Mouse (Mus musculus): ENCODE measurements around the gene 2300009A05Rik. TPM values are rescaled to one million over a fixed set of nuclear protein-coding genes. Genes with fewer than 3 reads are reported as not detected.

2300009A05Rik gene
- 63.3 and 69.7 TPM in 2 replicates for polyA plus RNA-seq (2015; fragmentation: Nextera tagmentation; extraction: Ambion mirVana)

GRCm38 (mm10) chr9:63398611-63399462, at the start of gene 2300009A05Rik:
Gene 2300009A05Rik (minus strand): TSS chr9:63399246.
- under 1% methylated on average over 67 of the region's 74 CpGs for WGBS
- peak; percentile 97 for ATAC-seq

GRCm38 (mm10) chr9:63443695-63444094, 44.6 kb upstream of the 2300009A05Rik start:
- no peak overlapping the region for H3K4me2 ChIP-seq (ENCODE audit: low read length)
- no peak for ATAC-seq
- no peaks in the 10 kb centered on the region for H3K9me3 ChIP-seq (ENCODE audit: control insufficient read depth, low read length)
- H3K36me3 ChIP-seq (ENCODE audit: control insufficient read depth, insufficient read depth, low read length): no peaks in the 10 kb centered on the region
- no peak overlapping the region for H3K4me3 ChIP-seq (ENCODE audit: low read length)
- no peaks in the 10 kb centered on the region for H3K27me3 ChIP-seq (replicated peaks; ENCODE audit: control insufficient read depth, insufficient read depth, low read length)
- no peaks in the 10 kb centered on the region for H3K4me1 ChIP-seq (ENCODE audit: control insufficient read depth, insufficient read depth, low read depth, low read length)
- WGBS: 77% methylated on average over 6 of the region's 6 CpGs
- H3K27ac ChIP-seq (ENCODE audit: low read depth, low read length): no peak overlapping the region
- no peak overlapping the region for H3K9ac ChIP-seq (ENCODE audit: low read depth, low read length)

More at GRCm38 (mm10) chr9:63398611-63399462, at the start of gene 2300009A05Rik:
- H3K27ac ChIP-seq (ENCODE audit: low read depth, low read length): peak within 1 kb of the TSS; percentile 88
- no peaks in the 10 kb centered on the region for H3K9me3 ChIP-seq (ENCODE audit: control insufficient read depth, low read length)
- H3K36me3 ChIP-seq (ENCODE audit: control insufficient read depth, insufficient read depth, low read length): no peaks in the 10 kb centered on the region
- H3K4me3 ChIP-seq (ENCODE audit: low read length): peak within 1 kb of the TSS; percentile 98
- peak within 1 kb of the TSS; percentile 81 for H3K4me2 ChIP-seq (ENCODE audit: low read length)
- no peaks in the 10 kb centered on the region for H3K27me3 ChIP-seq (replicated peaks; ENCODE audit: control insufficient read depth, insufficient read depth, low read length)
- peaks cover 5% of the 10 kb centered on the region for H3K4me1 ChIP-seq (ENCODE audit: control insufficient read depth, insufficient read depth, low read depth, low read length)
- H3K9ac ChIP-seq (ENCODE audit: low read depth, low read length): peak within 1 kb of the TSS; percentile 91

- H3K4me3 ChIP-seq (ENCODE audit: low read length): no peak overlapping the region
- no peak for ATAC-seq
- no peak overlapping the region for H3K9ac ChIP-seq (ENCODE audit: low read depth, low read length)
- H3K9me3 ChIP-seq (ENCODE audit: control insufficient read depth, low read length): no peaks in the 10 kb centered on the region
- no peak overlapping the region for H3K4me2 ChIP-seq (ENCODE audit: low read length)
- H3K27ac ChIP-seq (ENCODE audit: low read depth, low read length): no peak overlapping the region
- H3K4me1 ChIP-seq (ENCODE audit: control insufficient read depth, insufficient read depth, low read depth, low read length): no peaks in the 10 kb centered on the region
- no peaks in the 10 kb centered on the region for H3K36me3 ChIP-seq (ENCODE audit: control insufficient read depth, insufficient read depth, low read length)
- no peaks in the 10 kb centered on the region for H3K27me3 ChIP-seq (replicated peaks; ENCODE audit: control insufficient read depth, insufficient read depth, low read length)
- WGBS: 75% methylated on average over 1 of the region's 1 CpGs
Measured at GRCm38 (mm10) chr9:63430652-63431051, 31.6 kb upstream of the 2300009A05Rik start.

- 70% methylated on average over 9 of the region's 9 CpGs for WGBS
- Histone ChIP-seq H3K4me2 (ENCODE audit: low read length) (no peak overlapping the region), H3K4me3 (ENCODE audit: low read length) (no peak overlapping the region), H3K36me3 (ENCODE audit: control insufficient read depth, insufficient read depth, low read length) (no peaks in the 10 kb centered on the region), H3K9ac (ENCODE audit: low read depth, low read length) (no peak overlapping the region), H3K9me3 (ENCODE audit: control insufficient read depth, low read length) (no peaks in the 10 kb centered on the region), H3K27ac (ENCODE audit: low read depth, low read length) (no peak overlapping the region), H3K27me3 (replicated peaks; ENCODE audit: control insufficient read depth, insufficient read depth, low read length) (no peaks in the 10 kb centered on the region), H3K4me1 (ENCODE audit: control insufficient read depth, insufficient read depth, low read depth, low read length) (no peaks in the 10 kb centered on the region; the same call in 1 of the 2 replicates)
- no peak for ATAC-seq
Measured at GRCm38 (mm10) chr9:63421096-63421736, 22.2 kb upstream of the 2300009A05Rik start.

GRCm38 (mm10) chr9:63420396-63420795, 21.4 kb upstream of the 2300009A05Rik start:
- no peak overlapping the region for H3K4me2 ChIP-seq (ENCODE audit: low read length)
- H3K36me3 ChIP-seq (ENCODE audit: control insufficient read depth, insufficient read depth, low read length): no peaks in the 10 kb centered on the region
- H3K27ac ChIP-seq (ENCODE audit: low read depth, low read length): no peak overlapping the region
- H3K4me1 ChIP-seq (ENCODE audit: control insufficient read depth, insufficient read depth, low read depth, low read length): no peaks in the 10 kb centered on the region; the same call in 1 of the 2 replicates
- no peaks in the 10 kb centered on the region for H3K27me3 ChIP-seq (replicated peaks; ENCODE audit: control insufficient read depth, insufficient read depth, low read length)
- H3K9ac ChIP-seq (ENCODE audit: low read depth, low read length): no peak overlapping the region; the same call in 1 of the 2 replicates
- WGBS: 14% methylated on average over 6 of the region's 6 CpGs
- peak; percentile 56; the same call in 1 of the 2 replicates for ATAC-seq
- no peaks in the 10 kb centered on the region for H3K9me3 ChIP-seq (ENCODE audit: control insufficient read depth, low read length)
- no peak overlapping the region for H3K4me3 ChIP-seq (ENCODE audit: low read length)

- Histone ChIP-seq H3K4me2 (ENCODE audit: low read length) (no peak overlapping the region), H3K4me3 (ENCODE audit: low read length) (no peak overlapping the region), H3K4me1 (ENCODE audit: control insufficient read depth, insufficient read depth, low read depth, low read length) (peaks cover 5% of the 10 kb centered on the region), H3K9ac (ENCODE audit: low read depth, low read length) (no peak overlapping the region), H3K27ac (ENCODE audit: low read depth, low read length) (no peak overlapping the region), H3K27me3 (replicated peaks; ENCODE audit: control insufficient read depth, insufficient read depth, low read length) (no peaks in the 10 kb centered on the region), H3K36me3 (ENCODE audit: control insufficient read depth, insufficient read depth, low read length) (no peaks in the 10 kb centered on the region), H3K9me3 (ENCODE audit: control insufficient read depth, low read length) (no peaks in the 10 kb centered on the region)
- WGBS: 93% methylated on average over 1 of the region's 1 CpGs
- ATAC-seq: no peak
Measured at GRCm38 (mm10) chr9:63400176-63400575, 1.1 kb upstream of the 2300009A05Rik start.

GRCm38 (mm10) chr9:63399463-63399815, 393 bp upstream of the 2300009A05Rik start:
- Histone ChIP-seq H3K27ac (ENCODE audit: low read depth, low read length) (peak overlapping the region; percentile 88), H3K9me3 (ENCODE audit: control insufficient read depth, low read length) (no peaks in the 10 kb centered on the region), H3K27me3 (replicated peaks; ENCODE audit: control insufficient read depth, insufficient read depth, low read length) (no peaks in the 10 kb centered on the region), H3K4me1 (ENCODE audit: control insufficient read depth, insufficient read depth, low read depth, low read length) (peaks cover 5% of the 10 kb centered on the region), H3K4me3 (ENCODE audit: low read length) (peak overlapping the region; percentile 98), H3K9ac (ENCODE audit: low read depth, low read length) (peak overlapping the region; percentile 91), H3K4me2 (ENCODE audit: low read length) (peak overlapping the region; percentile 81), H3K36me3 (ENCODE audit: control insufficient read depth, insufficient read depth, low read length) (no peaks in the 10 kb centered on the region)
- 4% methylated on average over 8 of the region's 8 CpGs for WGBS
- ATAC-seq: peak; percentile 73

GRCm38 (mm10) chr9:63395612-63396011, 3.4 kb downstream of the 2300009A05Rik start:
- Histone ChIP-seq H3K27ac (ENCODE audit: low read depth, low read length) (no peak overlapping the region), H3K9ac (ENCODE audit: low read depth, low read length) (no peak overlapping the region), H3K9me3 (ENCODE audit: control insufficient read depth, low read length) (no peaks in the 10 kb centered on the region), H3K4me2 (ENCODE audit: low read length) (0 out of 2 replicates have a peak overlapping the region, but pooled peaks have one; percentile 12), H3K4me1 (ENCODE audit: control insufficient read depth, insufficient read depth, low read depth, low read length) (peaks cover 5% of the 10 kb centered on the region), H3K36me3 (ENCODE audit: control insufficient read depth, insufficient read depth, low read length) (no peaks in the 10 kb centered on the region), H3K4me3 (ENCODE audit: low read length) (no peak overlapping the region), H3K27me3 (replicated peaks; ENCODE audit: control insufficient read depth, insufficient read depth, low read length) (no peaks in the 10 kb centered on the region)
- ATAC-seq: no peak
- WGBS: 72% methylated on average over 7 of the region's 7 CpGs

GRCm38 (mm10) chr9:63391307-63391706, 7.7 kb downstream of the 2300009A05Rik start:
- Histone ChIP-seq H3K4me3 (ENCODE audit: low read length) (no peak overlapping the region), H3K27me3 (replicated peaks; ENCODE audit: control insufficient read depth, insufficient read depth, low read length) (no peaks in the 10 kb centered on the region), H3K9me3 (ENCODE audit: control insufficient read depth, low read length) (no peaks in the 10 kb centered on the region), H3K4me1 (ENCODE audit: control insufficient read depth, insufficient read depth, low read depth, low read length) (no peaks in the 10 kb centered on the region; the same call in 1 of the 2 replicates), H3K36me3 (ENCODE audit: control insufficient read depth, insufficient read depth, low read length) (no peaks in the 10 kb centered on the region), H3K4me2 (ENCODE audit: low read length) (no peak overlapping the region), H3K9ac (ENCODE audit: low read depth, low read length) (no peak overlapping the region), H3K27ac (ENCODE audit: low read depth, low read length) (no peak overlapping the region)
- 80% methylated on average over 2 of the region's 2 CpGs for WGBS
- no peak for ATAC-seq
